Mouse (Mus musculus): ENCODE measurements around the gene Btbd35f5. TPM values are rescaled to one million over a fixed set of nuclear protein-coding genes. Genes with fewer than 3 reads are reported as not detected.

The Btbd35f5 gene
- not detected in 2 replicates for polyA plus RNA-seq (2012; rRNA removed)

GRCm38 (mm10) chrX:32973597-32973996 is at the start of gene Btbd35f5:
Gene Btbd35f5, plus strand, starts transcription at chrX:32973897.

GRCm38 (mm10) chrX:32941468-32941867 is 32.2 kb upstream of the Btbd35f5 start, which contains the start of gene Gm21789:
Gene Gm21789, plus strand, starts transcription at chrX:32941768.

Other genes starting within 250 kb of the Btbd35f5 start
- not detected in 2 replicates for gene Btbd35f21, start 247.8 kb upstream of the Btbd35f5 start, polyA plus RNA-seq (2012; rRNA removed)
- not detected in 2 replicates for gene Btbd35f30, start 79.3 kb upstream of the Btbd35f5 start, polyA plus RNA-seq (2012; rRNA removed)
- not detected in 2 replicates for gene Gm21789, start 32.1 kb upstream of the Btbd35f5 start, polyA plus RNA-seq (2012; rRNA removed)